Mouse (Mus musculus) CH12.LX (cell line): ENCODE measurements around the gene Rai14. TPM values are rescaled to one million over a fixed set of nuclear protein-coding genes. Genes with fewer than 3 reads are reported as not detected.

Experiments
- DNase-seq: peaks from one replicate; pipeline ENCODE4 v3.0.0-alpha.2; 2013; ENCODE audit errors: extremely low read depth
- H3K27ac ChIP-seq: 2 replicates; pipeline ENCODE4 v1.5.1; 2012; ENCODE audit warnings: low read depth, mild to moderate bottlenecking, control low read depth, moderate library complexity; ENCODE audit not compliant: insufficient read depth
- H3K27me3 ChIP-seq: replicated peaks from 2 replicates; pipeline ENCODE3; 2012; ENCODE audit warnings: inconsistent platforms
- H3K36me3 ChIP-seq, 2 experiments: replicated peaks in 1 of 2; 2 replicates each; pipeline versions ENCODE3 to v1.6.1; 2012; ENCODE audit warnings: inconsistent platforms in 1 of 2, low read length in 1 of 2, mild to moderate bottlenecking in 1 of 2, mixed read lengths in 1 of 2, moderate library complexity in 1 of 2; ENCODE audit not compliant: control insufficient read depth in 1 of 2, insufficient read depth in 1 of 2
- H3K4me1 ChIP-seq, 2 experiments: 2 replicates each; pipeline ENCODE4 v1.6.1; 2012; ENCODE audit warnings: inconsistent platforms in 1 of 2, moderate library complexity in 1 of 2; ENCODE audit not compliant: insufficient read depth in 2 of 2, control insufficient read depth in 1 of 2
- H3K4me2 ChIP-seq: 2 replicates; pipeline ENCODE4 v1.6.1; 2012; ENCODE audit warnings: low read depth, mild to moderate bottlenecking, control low read depth; ENCODE audit not compliant: poor library complexity, insufficient read depth, severe bottlenecking
- H3K4me3 ChIP-seq, 3 experiments: fragments of 150-350 bp in 1 of 3; sonication (generic) in 1 of 3; replicated peaks in 1 of 3; 2 replicates each; pipeline versions ENCODE3 to v1.5.1; 2011 to 2012; ENCODE audit warnings: low read depth in 2 of 3, low read length in 2 of 3, mild to moderate bottlenecking in 2 of 3, moderate library complexity in 2 of 3, control low read depth in 1 of 3, improper control_type of control experiment in 1 of 3, inconsistent platforms in 1 of 3, mixed read lengths in 1 of 3; ENCODE audit not compliant: poor library complexity in 1 of 3
- H3K79me2 ChIP-seq: replicated peaks from 2 replicates; pipeline ENCODE4 v1.6.1; 2012; ENCODE audit warnings: mild to moderate bottlenecking, moderate library complexity; ENCODE audit not compliant: control insufficient read depth, poor library complexity, insufficient read depth, severe bottlenecking; ENCODE audit errors: extremely low read depth
- H3K9ac ChIP-seq: 2 replicates; pipeline ENCODE4 v1.6.1; 2012; ENCODE audit warnings: low read depth, mild to moderate bottlenecking, control low read depth, moderate library complexity; ENCODE audit not compliant: insufficient read depth
- H3K9me3 ChIP-seq: replicated peaks from 2 replicates; pipeline ENCODE3; 2012; ENCODE audit warnings: low read length, inconsistent platforms, mixed read lengths
- CHD1 ChIP-seq: IDR thresholded peaks from 2 replicates; pipeline ENCODE4 v1.6.1; 2012; ENCODE audit warnings: low read depth, low read length, improper control_type of control experiment, inconsistent platforms
- CTCF ChIP-seq, 2 experiments: IDR thresholded peaks in 1 of 2; conservative IDR thresholded peaks in 1 of 2; 2 replicates each; pipeline ENCODE4 v1.5.1; 2011 to 2012; ENCODE audit warnings: low read depth in 2 of 2, low read length in 2 of 2, improper control_type of control experiment in 1 of 2, inconsistent platforms in 1 of 2, mild to moderate bottlenecking in 1 of 2, moderate library complexity in 1 of 2
- E2F4 ChIP-seq: IDR thresholded peaks from 2 replicates; pipeline ENCODE4 v1.6.1; 2011; ENCODE audit warnings: low read depth, low read length, improper control_type of control experiment; ENCODE audit not compliant: insufficient replicate concordance
- ELF1 ChIP-seq: IDR thresholded peaks from 2 replicates; pipeline ENCODE4 v1.6.1; 2014; ENCODE audit warnings: low read depth, mild to moderate bottlenecking, inconsistent platforms, low read length, improper control_type of control experiment
- EP300 ChIP-seq: IDR thresholded peaks from 2 replicates; pipeline ENCODE4 v1.6.1; 2011; ENCODE audit warnings: low read length, improper control_type of control experiment
- ETS1 ChIP-seq: conservative IDR thresholded peaks from 2 replicates; pipeline ENCODE4 v1.6.1; 2012; ENCODE audit warnings: low read depth, mild to moderate bottlenecking, inconsistent platforms, low read length, improper control_type of control experiment, moderate library complexity
- JUN ChIP-seq: IDR thresholded peaks from 2 replicates; pipeline ENCODE4 v1.6.1; 2011; ENCODE audit warnings: low read depth, mild to moderate bottlenecking, low read length, improper control_type of control experiment, moderate library complexity; ENCODE audit not compliant: insufficient read depth
- JUND ChIP-seq: conservative IDR thresholded peaks from 2 replicates; pipeline ENCODE4 v1.6.1; 2011; ENCODE audit warnings: low read depth, low read length, improper control_type of control experiment
- KAT2A ChIP-seq: IDR thresholded peaks from 2 replicates; pipeline ENCODE4 v1.6.1; 2012; ENCODE audit warnings: low read length, improper control_type of control experiment, inconsistent platforms; ENCODE audit not compliant: insufficient replicate concordance
- MAFK ChIP-seq: IDR thresholded peaks from 2 replicates; pipeline ENCODE4 v1.6.1; 2011; ENCODE audit warnings: low read length, improper control_type of control experiment; ENCODE audit not compliant: insufficient replicate concordance
- MXI1 ChIP-seq: IDR thresholded peaks from 2 replicates; pipeline ENCODE4 v1.6.1; 2011; ENCODE audit warnings: mild to moderate bottlenecking, low read depth, low read length, improper control_type of control experiment
- MYC ChIP-seq: IDR thresholded peaks from 2 replicates; pipeline ENCODE4 v1.6.1; 2011; ENCODE audit warnings: low read depth, mild to moderate bottlenecking, improper control_type of control experiment, low read length
- PAX5 ChIP-seq: IDR thresholded peaks from 2 replicates; pipeline ENCODE4 v1.6.1; 2012; ENCODE audit warnings: low read length, inconsistent platforms, mixed read lengths
- POLR2A ChIP-seq: IDR thresholded peaks from 2 replicates; pipeline ENCODE4 v1.6.1; 2011; ENCODE audit warnings: low read depth, mild to moderate bottlenecking, improper control_type of control experiment, low read length
- RAD21 ChIP-seq: IDR thresholded peaks from 2 replicates; pipeline ENCODE4 v1.6.1; 2011; ENCODE audit warnings: low read depth, mild to moderate bottlenecking, low read length, improper control_type of control experiment, moderate library complexity
- RCOR1 ChIP-seq: conservative IDR thresholded peaks from 2 replicates; pipeline ENCODE4 v1.6.1; 2012; ENCODE audit warnings: low read depth, mild to moderate bottlenecking, inconsistent platforms, low read length, improper control_type of control experiment
- SIN3A ChIP-seq: IDR thresholded peaks from 2 replicates; pipeline ENCODE4 v1.6.1; 2012; ENCODE audit warnings: low read length, improper control_type of control experiment, inconsistent platforms
- TCF12 ChIP-seq: IDR thresholded peaks from 2 replicates; pipeline ENCODE4 v1.6.1; 2014; ENCODE audit warnings: low read depth, mild to moderate bottlenecking, inconsistent platforms, low read length, improper control_type of control experiment
- USF1 ChIP-seq: IDR thresholded peaks from 2 replicates; pipeline ENCODE4 v1.6.1; 2014; ENCODE audit warnings: low read depth, mild to moderate bottlenecking, inconsistent platforms, low read length, improper control_type of control experiment
- ZNF384 ChIP-seq: IDR thresholded peaks from 2 replicates; pipeline ENCODE4 v1.6.1; 2012; ENCODE audit warnings: low read depth, low read length, improper control_type of control experiment, inconsistent platforms
- dilution Hi-C: fragments of 300-500 bp; cut with MboI; formaldehyde crosslinking; loops from 2 replicates; pipeline ENCODE4 v1.14.3; 2020; ENCODE audit warnings: low sequenced_read_pairs; ENCODE audit not compliant: extremely low pct_unique_long_range_greater_than_20kb, extremely low pct_ligation_motif_present
- in situ Hi-C: fragments of 300-500 bp; cut with MboI; formaldehyde crosslinking; loops from 3 replicates; pipeline ENCODE4 v1.14.3; 2019; ENCODE audit warnings: low sequenced_read_pairs, low pct_ligation_motif_present, low pct_unique_long_range_greater_than_20kb, mixed read lengths
- polyA plus RNA-seq: library from polyadenylated mRNA; unstranded; fragments of >175 nt; gene quantifications from 2 replicates; pipeline ENCODE4 v1.2.1, GENCODE M21; 2012; ENCODE audit warnings: low read depth; ENCODE audit not compliant: insufficient read length
- total RNA-seq, 2 experiments: library from RNA; depleted of rRNA; stranded (reverse); fragments of 300-350 nt in 1 of 2; fragments of >200 nt in 1 of 2; gene quantifications; 2 replicates each; pipeline ENCODE4 v1.2.3; 2012 to 2014

Rai14 gene
- total and polyA plus RNA-seq, 3 experiments: 7.5 to 14.1 (median 9.6) TPM

DNA sequence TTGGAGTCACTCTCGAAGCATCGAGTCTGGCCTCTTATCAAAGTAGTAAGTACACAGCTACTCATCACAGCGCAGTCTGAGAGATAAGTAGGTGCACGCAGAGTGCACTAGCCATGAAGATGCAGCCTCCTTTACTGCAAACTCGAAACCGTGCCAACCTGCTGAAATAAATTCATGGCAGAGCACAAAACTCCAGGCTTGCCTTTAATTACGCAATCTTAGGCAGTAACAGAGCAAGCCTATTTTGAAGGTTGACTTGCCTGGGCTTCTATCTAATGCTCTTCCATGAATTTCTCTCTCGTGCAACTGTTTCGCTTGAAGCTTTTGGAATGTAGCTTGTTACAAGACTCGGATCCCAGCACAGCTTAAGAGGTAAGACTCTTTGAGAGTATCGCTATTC lies 25.1 kb downstream of the Rai14 start:
- H3K27ac ChIP-seq: no peak overlapping the region
- no peak overlapping the region for H3K9ac ChIP-seq

GRCm38 (mm10) chr15:10688686-10689085 lies 25.7 kb downstream of the Rai14 start:
- in situ Hi-C loops (no loop called here), dilution Hi-C loops (no loop called here)
- Histone ChIP-seq H3K4me2 (no peak overlapping the region), H3K79me2 (0 out of 2 replicates have a peak, but pooled peaks cover 3% of the 10 kb centered on the region), H3K4me3 (no peak overlapping the region), H3K27me3 (no peaks in the 10 kb centered on the region), H3K4me1 (peaks cover 0 to 5% of the 10 kb centered on the region in 2 experiments; a peak in 2 of 4 replicates), H3K27ac (no peak overlapping the region), H3K9ac (no peak overlapping the region), H3K36me3 (peaks cover 0 to 47% of the 10 kb centered on the region in 2 experiments), H3K9me3 (no peaks in the 10 kb centered on the region)
- TF ChIP-seq ETS1: no peak
- no peak for DNase-seq

More for the DNA sequence above, 25.1 kb downstream of the Rai14 start:
- Histone ChIP-seq H3K9me3 (no peaks in the 10 kb centered on the region), H3K79me2 (0 out of 2 replicates have a peak, but pooled peaks cover 3% of the 10 kb centered on the region), H3K4me2 (no peak overlapping the region), H3K36me3 (peaks cover 0 to 44% of the 10 kb centered on the region in 2 experiments), H3K27me3 (no peaks in the 10 kb centered on the region), H3K4me1 (peaks cover 0 to 4% of the 10 kb centered on the region in 2 experiments; a peak in 2 of 4 replicates), H3K4me3 (no peak overlapping the region)
- dilution Hi-C loops: no loop called here
- in situ Hi-C loops: no loop called here
- no peak for DNase-seq
- no peak for TF ChIP-seq E2F4
- no peak for TF ChIP-seq PAX5
- no peak for TF ChIP-seq POLR2A
- no peak for TF ChIP-seq CHD1

DNA sequence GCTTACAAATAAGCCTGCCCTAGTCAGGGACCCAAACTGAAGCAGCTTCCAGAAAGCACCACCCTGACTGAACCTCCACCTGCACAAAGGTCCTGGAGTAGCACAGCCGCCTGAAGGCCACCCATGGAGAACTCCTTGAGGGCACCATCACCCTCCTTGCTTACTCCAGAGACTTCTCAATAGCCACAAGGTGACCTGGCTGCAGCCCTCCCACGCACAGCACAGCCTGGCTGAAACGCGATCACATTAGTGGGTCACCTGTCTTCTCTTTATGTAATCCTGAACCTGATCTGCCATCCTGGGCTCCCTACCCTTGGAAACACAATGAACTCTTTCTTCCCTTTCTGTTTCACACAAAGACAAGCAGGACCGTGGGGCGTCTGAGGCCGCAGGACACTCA lies 27.1 kb downstream of the Rai14 start:
- Histone ChIP-seq H3K79me2 (no peaks in the 10 kb centered on the region), H3K9ac (no peak overlapping the region), H3K27me3 (no peaks in the 10 kb centered on the region), H3K4me3 (no peak overlapping the region), H3K36me3 (peaks cover 0 to 46% of the 10 kb centered on the region in 2 experiments), H3K9me3 (no peaks in the 10 kb centered on the region), H3K4me1 (peaks cover 0 to 5% of the 10 kb centered on the region in 2 experiments; a peak in 2 of 4 replicates), H3K4me2 (no peak overlapping the region), H3K27ac (no peak overlapping the region)
- no peak for DNase-seq
- in situ Hi-C loops: no loop called here
- no peak for TF ChIP-seq SIN3A
- TF ChIP-seq JUN: no peak
- TF ChIP-seq MXI1: no peak
- TF ChIP-seq ELF1: no peak
- TF ChIP-seq MYC: no peak
- no peak for TF ChIP-seq ZNF384
- TF ChIP-seq USF1: no peak
- no peak for TF ChIP-seq CHD1
- TF ChIP-seq TCF12: no peak
- TF ChIP-seq CTCF (conservative IDR thresholded peaks at IDR 0.05 in 1 of 2, IDR thresholded peaks at IDR 0.05 in 1 of 2; ENCODE audit: low read depth in 2 of 2, low read length in 2 of 2): no peak
- TF ChIP-seq KAT2A: no peak
- no peak for TF ChIP-seq POLR2A
- no peak for TF ChIP-seq E2F4
- no peak for TF ChIP-seq JUND
- no peak for TF ChIP-seq PAX5
- TF ChIP-seq MAFK: no peak
- no peak for TF ChIP-seq RCOR1
- no peak for TF ChIP-seq RAD21
- TF ChIP-seq EP300: no peak
- dilution Hi-C loops: no loop called here
